9 mouse cellular contexts compared by ENCODE assay signal in genomic region chr9:88480120-88480519, GRCm38 (mm10). TPM values are rescaled to one million over a fixed set of nuclear protein-coding genes. Genes with fewer than 3 reads are reported as not detected.
DNase-seq lines count a peak whose midpoint lies in the region; ATAC-seq and TF ChIP-seq lines count a peak whose summit lies in the region.
"Had no signal": no experiment of that assay in that cellular context is flagged by ENCODE, and none has a peak within 500 bp of the region (broad histone marks: within the 10 kb centered on the region; RNA-seq: fewer than 3 reads in every experiment).

No protein-coding gene starts in this region.

- peak; percentile 30 for DNase-seq in kidney, postnatal 0 days (ENCODE audit: low spot score)
- DNase-seq in kidney, adult 11 months, result no peak
- DNase-seq in embryonic facial prominence, embryonic 10.5 days (ENCODE audit: low spot score), result no peak
- DNase-seq in intestine, embryonic 14.5 days (ENCODE audit: low spot score), result no peak
- DNase-seq in B cell, adult 2 months, result no peak
- no peak for DNase-seq in cerebellum, adult 11 months
- DNase-seq: retina, postnatal 1 day had no signal

- peaks cover 8% of the 10 kb centered on the region; the same call in 1 of the 2 replicates for H3K4me1 ChIP-seq in kidney, postnatal 0 days (replicated peaks; ENCODE audit: insufficient read depth, low read length)
- peaks cover 14% of the 10 kb centered on the region for H3K4me1 ChIP-seq in embryonic facial prominence, embryonic 10.5 days
- peaks cover 15% of the 10 kb centered on the region; the same call in 1 of the 2 replicates for H3K4me1 ChIP-seq in intestine, embryonic 14.5 days (replicated peaks; ENCODE audit: control insufficient read depth, insufficient read depth, low read length)

- TF ChIP-seq CTCF in kidney, postnatal 0 days (IDR thresholded peaks at IDR 0.05; ENCODE audit: low read depth), result no peak

- H3K79me2 ChIP-seq in myocyte (ENCODE audit: control insufficient read depth, insufficient read depth), result peaks cover 60% of the 10 kb centered on the region

- 0% methylated on average over 1 of the region's 1 CpGs for WGBS in kidney, postnatal 0 days
- WGBS in embryonic facial prominence, embryonic 10.5 days, result 23% methylated on average over 1 of the region's 1 CpGs
- 0% methylated on average over 1 of the region's 1 CpGs for WGBS in intestine, embryonic 14.5 days

- H3K4me2 ChIP-seq in kidney, postnatal 0 days (ENCODE audit: low read length), result peak overlapping the region; percentile 89
- H3K4me2 ChIP-seq in intestine, embryonic 14.5 days (ENCODE audit: low read length), result peak overlapping the region; percentile 67
- H3K4me2 ChIP-seq in myocyte (ENCODE audit: low read depth), result peak overlapping the region; percentile 76

- H3K36me3 ChIP-seq in kidney, postnatal 0 days (ENCODE audit: insufficient read depth, low read length), result peaks cover 7% of the 10 kb centered on the region; the same call in 1 of the 2 replicates
- peaks cover 51% of the 10 kb centered on the region for H3K36me3 ChIP-seq in embryonic facial prominence, embryonic 10.5 days (replicated peaks)
- peaks cover 46% of the 10 kb centered on the region for H3K36me3 ChIP-seq in intestine, embryonic 14.5 days (ENCODE audit: control insufficient read depth, insufficient read depth, low read length)
- peaks cover 43% of the 10 kb centered on the region for H3K36me3 ChIP-seq in myocyte (ENCODE audit: control insufficient read depth, insufficient read depth)

- peak overlapping the region; percentile 99 for H3K4me3 ChIP-seq in kidney, postnatal 0 days (replicated peaks; ENCODE audit: low read depth, low read length)
- H3K4me3 ChIP-seq in embryonic facial prominence, embryonic 10.5 days, result peak overlapping the region; percentile 99
- peak overlapping the region; percentile 96 for H3K4me3 ChIP-seq in intestine, embryonic 14.5 days (ENCODE audit: low read depth, low read length)
- peak overlapping the region; percentile 80 for H3K4me3 ChIP-seq in myocyte

- 0 out of 2 replicates have a peak overlapping the region, but pooled peaks have one; percentile 19 for H3K9ac ChIP-seq in kidney, postnatal 0 days (ENCODE audit: low read depth, low read length)
- H3K9ac ChIP-seq in intestine, embryonic 14.5 days (ENCODE audit: low read length), result peak overlapping the region; percentile 98; the same call in 1 of the 2 replicates

- H3K27ac ChIP-seq in kidney, postnatal 0 days, result no peak overlapping the region
- no peak overlapping the region for H3K27ac ChIP-seq in embryonic facial prominence, embryonic 10.5 days (replicated peaks)
- no peak overlapping the region for H3K27ac ChIP-seq in intestine, embryonic 14.5 days (ENCODE audit: low read depth)

- no peak overlapping the region for H3ac ChIP-seq in myocyte (ENCODE audit: control insufficient read depth, insufficient read length)

- TF ChIP-seq POLR2A in myocyte (IDR thresholded peaks at IDR 0.05; ENCODE audit: insufficient read length, low read depth), result no peak

- H3K27me3 ChIP-seq in kidney, postnatal 0 days (ENCODE audit: insufficient read depth, low read length), result no peaks in the 10 kb centered on the region
- H3K27me3 ChIP-seq in embryonic facial prominence, embryonic 10.5 days (replicated peaks; ENCODE audit: low read depth, poor library complexity, severe bottlenecking), result no peaks in the 10 kb centered on the region; the same call in 1 of the 2 replicates
- H3K27me3 ChIP-seq in intestine, embryonic 14.5 days (replicated peaks; ENCODE audit: control insufficient read depth, insufficient read depth, low read length), result no peaks in the 10 kb centered on the region
- no peaks in the 10 kb centered on the region for H3K27me3 ChIP-seq in myocyte (ENCODE audit: control insufficient read depth, insufficient read depth, insufficient read length)

- H3K9me3 ChIP-seq in kidney, postnatal 0 days (replicated peaks; ENCODE audit: low read length), result no peaks in the 10 kb centered on the region
- H3K9me3 ChIP-seq in embryonic facial prominence, embryonic 10.5 days, result no peaks in the 10 kb centered on the region
- no peaks in the 10 kb centered on the region for H3K9me3 ChIP-seq in intestine, embryonic 14.5 days (ENCODE audit: control insufficient read depth, low read length)

- ATAC-seq in kidney, postnatal 0 days (replicated peaks; ENCODE audit: low FRiP score, low read depth), result no peak
- ATAC-seq in intestine, embryonic 14.5 days (replicated peaks; ENCODE audit: low FRiP score, low TSS enrichment, low read depth), result no peak
- ATAC-seq in inflammation-experienced regulatory T-cells, adult 6 months, result no peak

TF ChIP-seq in myocyte, 11 proteins besides CTCF, POLR2A, EP300 and RAD21:
- TF ChIP-seq REST (IDR thresholded peaks at IDR 0.05; ENCODE audit: insufficient read depth, insufficient read length), result no peak
- TF ChIP-seq USF1 (IDR thresholded peaks at IDR 0.05; ENCODE audit: low read depth), result peak; percentile 82

RNA-seq across cellular contexts. Expression of gene Syncrip, which starts 2.3 kb away (rescaled TPM):
- 73.8 and 84.0 TPM in 2 replicates for polyA plus RNA-seq in kidney, postnatal 0 days (2015; fragmentation: Nextera tagmentation; extraction: Ambion mirVana)
- polyA plus RNA-seq in embryonic facial prominence, embryonic 10.5 days (2016; fragmentation: Nextera tagmentation; extraction: Ambion mirVana), result 133 TPM in 2 replicates
- polyA plus RNA-seq in intestine, embryonic 14.5 days (2014; fragmentation: Nextera tagmentation; extraction: Ambion mirVana), result 104 and 106 TPM in 2 replicates
- polyA plus RNA-seq in myocyte (2012; fragmentation: generic; extraction: Trizol), result 41.8 TPM
- 100 to 1,000 TPM; 101 to 143 (median 101) TPM for polyA plus RNA-seq in inflammation-experienced regulatory T-cells, adult 6 months (2017; shearing (Covaris generic))

RNA-seq across cellular contexts. Expression of gene Gm20537, which starts 23.7 kb away (rescaled TPM):
- not detected in 2 replicates for polyA plus RNA-seq in kidney, postnatal 0 days (2015; fragmentation: Nextera tagmentation; extraction: Ambion mirVana)
- polyA plus RNA-seq in embryonic facial prominence, embryonic 10.5 days (2016; fragmentation: Nextera tagmentation; extraction: Ambion mirVana), result 1.2 and 1.7 TPM in 2 replicates
- 0.24 and 0.52 TPM in 2 replicates for polyA plus RNA-seq in intestine, embryonic 14.5 days (2014; fragmentation: Nextera tagmentation; extraction: Ambion mirVana)
- not detected for polyA plus RNA-seq in myocyte (2012; fragmentation: generic; extraction: Trizol)
- under 1 TPM in 2 of 3 experiments, not detected in 1; 0.89 to 0.94 TPM for polyA plus RNA-seq in inflammation-experienced regulatory T-cells, adult 6 months (2017; shearing (Covaris generic))

RNA-seq across cellular contexts. Expression of gene Snx14, which starts 41.4 kb away (rescaled TPM):
- 20.9 and 24.7 TPM in 2 replicates for polyA plus RNA-seq in kidney, postnatal 0 days (2015; fragmentation: Nextera tagmentation; extraction: Ambion mirVana)
- 17.9 and 18.4 TPM in 2 replicates for polyA plus RNA-seq in embryonic facial prominence, embryonic 10.5 days (2016; fragmentation: Nextera tagmentation; extraction: Ambion mirVana)
- 29.7 and 35.1 TPM in 2 replicates for polyA plus RNA-seq in intestine, embryonic 14.5 days (2014; fragmentation: Nextera tagmentation; extraction: Ambion mirVana)
- 9.6 TPM for polyA plus RNA-seq in myocyte (2012; fragmentation: generic; extraction: Trizol)
- polyA plus RNA-seq in inflammation-experienced regulatory T-cells, adult 6 months (2017; shearing (Covaris generic)), result 10 to 100 TPM; 39.9 to 44.0 (median 43.0) TPM
